Mouse (Mus musculus) lung, embryonic 15.5 days (tissue): ENCODE data around the gene Map9. TPM values are rescaled to one million over a fixed set of nuclear protein-coding genes. Genes with fewer than 3 reads are reported as not detected.
A peak's percentile ranks its signal among the peaks of the same experiment; 100 is the strongest.

ENCODE experiments used
- ATAC-seq: fragments of 200-750 bp; cut with Nextera tagmentation; 2 replicates; pipeline ENCODE4 v1.8.0; 2017; ENCODE audit warnings: moderate number of reproducible peaks, borderline replicate concordance; ENCODE audit not compliant: low FRiP score, low TSS enrichment; ENCODE audit errors: extremely low read depth
- H3K27ac ChIP-seq: fragments of 300-500 bp; sonication (generic); 2 replicates; pipeline ENCODE4 v1.5.1; 2015; ENCODE audit warnings: moderate library complexity, mild to moderate bottlenecking, inconsistent platforms
- H3K27me3 ChIP-seq: fragments of 300-500 bp; sonication (generic); 2 replicates; pipeline ENCODE4 v1.6.1; 2015; ENCODE audit warnings: inconsistent platforms
- H3K36me3 ChIP-seq: fragments of 300-500 bp; sonication (generic); 2 replicates; pipeline ENCODE4 v1.6.1; 2015; ENCODE audit warnings: inconsistent platforms
- H3K4me1 ChIP-seq: fragments of 300-500 bp; sonication (generic); 2 replicates; pipeline ENCODE4 v1.6.1; 2015; ENCODE audit warnings: inconsistent platforms
- H3K4me2 ChIP-seq: fragments of 300-500 bp; sonication (generic); 2 replicates; pipeline ENCODE4 v1.6.1; 2015; ENCODE audit warnings: inconsistent platforms, mild to moderate bottlenecking, moderate library complexity
- H3K4me3 ChIP-seq: fragments of 300-500 bp; sonication (generic); 2 replicates; pipeline ENCODE4 v1.5.1; 2015; ENCODE audit warnings: mild to moderate bottlenecking, inconsistent platforms
- H3K9ac ChIP-seq: fragments of 300-500 bp; sonication (generic); 2 replicates; pipeline ENCODE4 v1.6.1; 2015; ENCODE audit warnings: inconsistent platforms
- H3K9me3 ChIP-seq: fragments of 300-500 bp; sonication (generic); 2 replicates; pipeline ENCODE4 v1.6.1; 2016; ENCODE audit warnings: inconsistent platforms
- WGBS: fragments of 180-500 bp; shearing (Covaris S2); methylation state at CpG from one replicate; pipeline ENCODE4 v1.1.7; 2015; 5-methylcytosine and 5-hydroxymethylcytosine counted together
- polyA plus RNA-seq: library from polyadenylated mRNA; unstranded; fragments of >200 nt; fragmentation: Nextera tagmentation; extraction: Ambion mirVana; gene quantifications from 2 replicates; pipeline ENCODE4 v1.2.1, GENCODE M21; 2015

Map9 gene
- polyA plus RNA-seq, 1 experiment from 2014 or later = 8.4 TPM

DNA sequence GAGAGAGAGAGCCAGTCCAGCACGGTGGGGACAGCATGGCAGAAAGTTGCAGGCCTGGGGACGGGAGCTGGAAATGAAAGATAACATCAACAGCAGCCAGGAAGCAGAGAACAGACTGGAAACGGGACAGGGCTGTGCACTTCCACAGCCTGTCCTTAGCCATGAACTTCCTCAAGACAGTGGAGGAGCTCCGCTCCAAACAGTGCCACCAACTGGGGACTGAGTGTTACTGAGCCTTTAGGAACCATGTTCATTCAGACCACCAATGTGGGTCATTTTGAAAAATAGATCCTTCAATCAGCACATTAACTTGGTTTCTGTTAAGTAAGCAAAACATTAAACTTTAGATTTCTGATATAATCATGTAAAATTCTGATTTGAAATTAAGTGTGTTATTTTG, 4.6 kb downstream of the Map9 start:
- Histone ChIP-seq H3K36me3 (no peaks in the 10 kb centered on the region), H3K27ac (no peak overlapping the region), H3K27me3 (no peaks in the 10 kb centered on the region), H3K9me3 (no peaks in the 10 kb centered on the region), H3K4me2 (no peak overlapping the region), H3K4me3 (no peak overlapping the region), H3K4me1 (peaks cover 4% of the 10 kb centered on the region; the same call in 1 of the 2 replicates), H3K9ac (no peak overlapping the region)
- 23% methylated on average over 4 of the region's 4 CpGs for WGBS
- ATAC-seq = no peak

DNA sequence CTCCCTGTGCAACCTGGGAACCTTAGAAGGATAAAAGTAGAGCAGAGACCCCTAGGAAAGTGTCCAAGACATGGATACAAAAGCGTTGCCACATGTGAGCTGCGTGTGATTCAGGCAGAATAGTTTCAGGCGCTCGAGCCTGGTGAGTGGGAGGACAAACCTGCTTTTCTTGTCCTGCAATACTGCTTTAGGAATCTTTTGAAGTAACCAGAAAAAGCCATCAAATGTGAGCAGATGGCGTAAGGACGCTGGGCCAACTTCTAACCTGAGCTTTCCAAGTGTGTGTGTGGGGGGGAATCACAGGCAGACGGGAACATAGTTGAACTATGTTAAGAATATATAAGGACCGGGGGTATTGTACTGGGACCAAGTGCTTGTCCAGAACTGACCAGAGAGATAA, 6.7 kb downstream of the Map9 start:
- ATAC-seq = peak; percentile 23; the same call in 1 of the 2 replicates
- Histone ChIP-seq H3K27ac (peak overlapping the region; percentile 77), H3K9me3 (no peaks in the 10 kb centered on the region), H3K9ac (no peak overlapping the region), H3K4me3 (no peak overlapping the region), H3K4me2 (no peak overlapping the region), H3K36me3 (no peaks in the 10 kb centered on the region), H3K4me1 (peaks cover 7% of the 10 kb centered on the region), H3K27me3 (no peaks in the 10 kb centered on the region)
- 58% methylated on average over 8 of the region's 8 CpGs for WGBS

DNA sequence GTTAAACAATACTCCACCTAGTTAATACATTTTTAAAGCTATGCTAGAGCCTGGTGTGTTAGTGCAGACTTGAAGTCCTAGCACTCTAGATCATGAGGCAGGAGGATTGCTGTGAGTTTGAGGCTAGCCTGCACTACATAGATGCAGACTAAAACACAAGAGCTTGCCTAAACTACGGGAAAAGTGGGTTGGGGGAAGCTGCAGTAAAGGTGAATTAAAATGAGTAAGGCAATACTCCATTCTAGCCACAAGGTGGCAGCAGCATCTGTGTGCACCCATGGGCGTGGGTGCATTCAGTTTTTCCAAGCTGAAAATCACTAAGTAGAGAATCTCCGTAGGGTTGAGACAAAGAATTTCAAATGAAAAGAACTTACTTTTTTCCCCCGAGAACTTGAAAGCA, 7.1 kb downstream of the Map9 start:
- no peaks in the 10 kb centered on the region for H3K27me3 ChIP-seq
- no peak overlapping the region for H3K4me3 ChIP-seq
- H3K4me2 ChIP-seq = no peak overlapping the region
- WGBS = 25% methylated on average over 4 of the region's 4 CpGs
- no peak overlapping the region for H3K9ac ChIP-seq
- H3K27ac ChIP-seq = peak overlapping the region; percentile 77
- peaks cover 11% of the 10 kb centered on the region for H3K4me1 ChIP-seq
- H3K9me3 ChIP-seq = no peaks in the 10 kb centered on the region
- no peak for ATAC-seq
- no peaks in the 10 kb centered on the region for H3K36me3 ChIP-seq

DNA sequence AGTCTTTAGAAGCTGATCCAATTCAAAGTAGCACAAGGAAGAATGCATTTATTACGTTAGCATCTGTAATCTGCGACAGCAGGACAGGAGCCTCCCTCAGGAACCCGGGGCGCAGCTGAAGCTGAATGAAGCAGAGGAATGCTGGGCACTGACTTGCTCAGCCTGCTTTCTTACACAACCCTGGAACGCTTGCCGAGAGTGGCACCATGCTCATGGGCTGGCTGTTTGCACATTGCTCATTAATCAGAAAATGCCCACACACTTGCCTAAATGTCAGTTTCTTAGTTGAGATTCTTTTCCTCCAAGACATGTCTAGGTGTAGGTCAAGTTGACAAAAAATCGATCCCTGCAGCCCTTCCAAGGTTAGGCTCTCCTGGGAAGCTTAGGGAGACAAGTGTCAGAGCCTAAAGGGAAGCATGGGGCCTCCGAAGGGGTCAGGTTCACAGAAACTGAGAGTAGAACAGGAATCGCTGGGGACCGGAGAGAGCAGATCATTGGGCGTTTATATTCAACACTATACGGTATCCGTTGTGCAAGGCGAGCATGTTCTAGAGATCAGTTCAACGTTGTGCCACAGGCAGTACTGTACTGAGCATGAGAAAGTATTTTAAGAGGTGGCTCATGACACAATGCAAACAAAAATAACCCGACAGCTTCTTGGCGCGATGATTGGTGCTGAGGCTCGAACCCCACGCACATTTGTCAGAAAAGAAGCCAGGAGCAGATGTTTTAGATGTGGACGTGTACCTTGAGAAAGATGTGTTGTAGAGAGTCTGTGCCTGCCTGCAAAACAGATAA, 11.4 kb downstream of the Map9 start:
- H3K36me3 ChIP-seq = no peaks in the 10 kb centered on the region
- ATAC-seq = peak; percentile 88
- peak overlapping the region; percentile 36 for H3K4me2 ChIP-seq
- no peak overlapping the region; the same call in 1 of the 2 replicates for H3K4me3 ChIP-seq
- no peaks in the 10 kb centered on the region for H3K27me3 ChIP-seq
- H3K4me1 ChIP-seq = peaks cover 15% of the 10 kb centered on the region
- peak overlapping the region; percentile 74 for H3K27ac ChIP-seq
- WGBS = 54% methylated on average over 21 of the region's 21 CpGs
- H3K9me3 ChIP-seq = no peaks in the 10 kb centered on the region
- H3K9ac ChIP-seq = no peak overlapping the region

DNA sequence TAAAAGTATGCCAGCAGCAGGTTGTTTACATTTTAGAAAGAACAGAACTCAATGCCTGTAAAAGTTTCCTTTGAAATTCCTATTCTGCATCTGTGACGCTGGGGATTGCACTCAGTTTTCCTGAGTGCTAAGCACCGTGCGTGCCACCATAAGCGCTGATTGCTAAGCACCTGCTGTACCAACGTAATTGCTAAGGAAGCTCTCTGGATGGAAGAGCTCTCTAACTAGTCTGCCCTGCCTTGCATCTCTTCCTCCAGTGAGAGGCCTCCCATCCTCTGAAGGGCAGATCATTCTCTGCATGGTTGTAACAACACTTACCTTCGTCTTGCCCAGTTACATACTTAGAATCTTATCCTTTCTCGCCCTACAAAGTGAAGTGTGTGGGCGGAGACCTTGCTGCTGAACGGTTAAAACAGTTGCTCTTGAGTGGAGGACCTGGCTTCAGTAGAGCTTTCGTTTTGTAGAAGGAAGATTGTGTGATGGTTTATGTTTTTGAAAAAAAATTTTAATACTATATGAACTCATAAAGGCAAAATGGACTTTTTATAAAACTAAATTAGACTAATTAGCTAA, 12.7 kb downstream of the Map9 start:
- Histone ChIP-seq H3K36me3 (0 out of 2 replicates have a peak, but pooled peaks cover 4% of the 10 kb centered on the region), H3K27ac (peak overlapping the region; percentile 74), H3K9me3 (no peaks in the 10 kb centered on the region), H3K4me1 (peaks cover 15% of the 10 kb centered on the region), H3K9ac (no peak overlapping the region), H3K27me3 (no peaks in the 10 kb centered on the region), H3K4me2 (peak overlapping the region; percentile 36), H3K4me3 (no peak overlapping the region)
- peak; percentile 33; the same call in 1 of the 2 replicates for ATAC-seq
- WGBS = 59% methylated on average over 10 of the region's 10 CpGs

DNA sequence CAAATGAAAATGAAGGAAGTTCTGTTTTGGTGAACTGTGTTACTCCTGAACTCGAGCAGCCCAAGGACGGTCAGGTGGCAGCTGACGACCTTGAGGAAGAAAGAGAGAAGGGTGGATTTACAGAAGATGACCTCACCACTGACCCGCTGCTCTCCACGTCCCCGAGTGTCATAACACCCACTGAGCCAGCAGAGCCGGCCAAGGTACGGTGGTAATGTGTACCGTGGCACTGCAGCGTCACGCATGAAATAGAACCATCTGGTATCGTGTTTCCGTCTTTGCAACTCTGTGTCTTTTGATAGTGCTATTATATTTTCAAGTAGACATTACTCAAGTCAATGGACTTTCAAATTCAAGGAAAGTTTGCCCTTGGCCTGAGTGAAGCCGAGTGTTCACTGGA, 19.1 kb downstream of the Map9 start:
- H3K4me3 ChIP-seq = no peak overlapping the region
- H3K36me3 ChIP-seq = peaks cover 19% of the 10 kb centered on the region
- WGBS = 84% methylated on average over 14 of the region's 14 CpGs
- no peak for ATAC-seq
- H3K27me3 ChIP-seq = no peaks in the 10 kb centered on the region
- no peak overlapping the region for H3K4me2 ChIP-seq
- H3K9ac ChIP-seq = no peak overlapping the region
- H3K27ac ChIP-seq = no peak overlapping the region
- H3K4me1 ChIP-seq = no peaks in the 10 kb centered on the region
- no peaks in the 10 kb centered on the region for H3K9me3 ChIP-seq

DNA sequence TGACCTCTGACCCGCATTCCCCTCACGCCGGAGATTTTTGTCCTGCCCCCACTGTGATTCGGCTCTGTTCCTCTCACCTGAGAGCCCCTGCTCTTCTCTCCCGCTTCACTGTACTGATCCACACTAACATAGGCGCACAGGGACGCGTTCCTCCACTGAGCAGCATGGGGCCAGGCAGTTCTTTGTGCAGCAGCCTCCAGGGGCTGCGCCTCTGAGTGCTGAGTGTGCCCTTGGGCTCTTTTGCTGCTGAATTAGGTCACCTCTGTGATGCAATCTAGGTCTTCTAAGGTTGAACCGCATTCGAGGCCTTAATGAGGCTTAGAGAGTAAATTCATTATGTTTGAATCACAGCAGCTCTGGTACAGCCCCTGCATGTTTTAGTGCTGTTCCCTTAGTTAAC, 24.5 kb downstream of the Map9 start:
- ATAC-seq = no peak
- H3K4me2 ChIP-seq = no peak overlapping the region
- peaks cover 22% of the 10 kb centered on the region for H3K36me3 ChIP-seq
- no peak overlapping the region for H3K27ac ChIP-seq
- H3K27me3 ChIP-seq = no peaks in the 10 kb centered on the region
- H3K9me3 ChIP-seq = no peaks in the 10 kb centered on the region
- H3K9ac ChIP-seq = no peak overlapping the region
- 83% methylated on average over 11 of the region's 11 CpGs for WGBS
- H3K4me3 ChIP-seq = no peak overlapping the region
- H3K4me1 ChIP-seq = no peaks in the 10 kb centered on the region

DNA sequence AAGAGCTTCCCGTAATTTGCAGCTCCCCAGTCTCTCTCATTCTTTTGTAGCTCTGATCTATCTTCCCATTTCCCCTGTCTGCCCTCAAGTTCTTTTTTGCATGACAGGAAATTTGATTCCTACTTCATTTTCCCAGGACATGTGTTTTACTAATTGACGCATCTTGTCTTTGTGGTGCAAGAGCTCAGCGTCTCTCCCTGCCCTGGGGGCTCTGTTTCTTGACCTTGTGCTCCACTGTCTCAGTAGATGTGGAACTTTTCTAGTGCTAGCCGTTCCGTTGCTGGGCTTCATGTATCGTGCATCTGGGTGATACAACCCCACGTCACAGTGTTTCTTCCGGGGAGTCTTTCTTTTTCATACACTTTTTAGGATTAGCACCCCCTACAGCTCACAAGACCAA, 27.2 kb downstream of the Map9 start:
- Histone ChIP-seq H3K9me3 (no peaks in the 10 kb centered on the region), H3K4me3 (no peak overlapping the region), H3K9ac (no peak overlapping the region), H3K36me3 (peaks cover 11% of the 10 kb centered on the region), H3K4me2 (no peak overlapping the region), H3K27ac (no peak overlapping the region), H3K4me1 (no peaks in the 10 kb centered on the region), H3K27me3 (no peaks in the 10 kb centered on the region)
- ATAC-seq = no peak
- WGBS = 85% methylated on average over 8 of the region's 8 CpGs

DNA sequence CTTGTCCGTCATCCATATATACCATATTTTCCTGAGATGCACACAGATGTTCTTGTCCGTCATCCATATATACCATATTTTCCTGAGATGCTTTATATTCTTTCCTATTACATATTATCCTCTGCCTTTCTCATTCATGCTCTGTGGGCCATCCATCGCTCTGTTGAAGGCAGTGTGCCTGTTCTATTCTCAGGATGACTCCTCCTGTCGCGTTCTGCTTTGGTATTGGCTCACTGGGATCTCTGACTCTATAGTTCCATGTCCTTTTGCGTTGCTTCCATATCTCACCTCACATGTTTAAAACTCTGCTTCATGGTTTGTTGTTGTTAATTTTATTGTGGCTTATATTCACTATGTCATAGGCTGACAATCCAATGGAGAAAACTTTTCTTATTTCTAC, 48.0 kb downstream of the Map9 start:
- H3K4me3 ChIP-seq = no peak overlapping the region
- no peak overlapping the region for H3K4me2 ChIP-seq
- no peak overlapping the region for H3K9ac ChIP-seq
- H3K27me3 ChIP-seq = no peaks in the 10 kb centered on the region
- H3K36me3 ChIP-seq = no peaks in the 10 kb centered on the region
- ATAC-seq = no peak
- no peaks in the 10 kb centered on the region for H3K9me3 ChIP-seq
- no peak overlapping the region for H3K27ac ChIP-seq
- H3K4me1 ChIP-seq = no peaks in the 10 kb centered on the region
- 85% methylated on average over 6 of the region's 6 CpGs for whole genome bisulfite sequencing

DNA sequence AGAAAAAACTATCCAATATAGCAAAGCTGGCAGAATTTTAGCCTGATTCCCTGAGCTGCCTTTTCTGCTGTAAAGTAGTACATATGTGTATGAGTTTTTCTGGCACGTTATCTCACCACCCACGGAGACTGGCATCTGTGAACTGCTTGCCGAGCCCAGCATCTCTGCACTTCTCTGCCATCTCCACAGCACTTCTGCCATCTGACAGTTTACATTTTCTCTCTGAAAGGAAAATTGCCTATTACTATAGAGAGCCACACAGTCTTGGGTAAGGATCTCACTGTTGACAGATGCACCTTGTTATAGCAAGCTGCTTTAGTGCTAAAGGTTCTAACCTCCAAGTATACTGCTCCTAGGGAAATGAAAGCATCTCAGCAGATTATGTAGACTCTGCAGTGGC, 48.5 kb downstream of the Map9 start:
- H3K36me3 ChIP-seq = no peaks in the 10 kb centered on the region
- 61% methylated on average over 3 of the region's 3 CpGs for WGBS
- H3K27me3 ChIP-seq = no peaks in the 10 kb centered on the region
- H3K9ac ChIP-seq = no peak overlapping the region
- ATAC-seq = no peak
- no peaks in the 10 kb centered on the region for H3K4me1 ChIP-seq
- no peak overlapping the region for H3K27ac ChIP-seq
- H3K4me3 ChIP-seq = no peak overlapping the region
- H3K9me3 ChIP-seq = no peaks in the 10 kb centered on the region
- H3K4me2 ChIP-seq = no peak overlapping the region

DNA sequence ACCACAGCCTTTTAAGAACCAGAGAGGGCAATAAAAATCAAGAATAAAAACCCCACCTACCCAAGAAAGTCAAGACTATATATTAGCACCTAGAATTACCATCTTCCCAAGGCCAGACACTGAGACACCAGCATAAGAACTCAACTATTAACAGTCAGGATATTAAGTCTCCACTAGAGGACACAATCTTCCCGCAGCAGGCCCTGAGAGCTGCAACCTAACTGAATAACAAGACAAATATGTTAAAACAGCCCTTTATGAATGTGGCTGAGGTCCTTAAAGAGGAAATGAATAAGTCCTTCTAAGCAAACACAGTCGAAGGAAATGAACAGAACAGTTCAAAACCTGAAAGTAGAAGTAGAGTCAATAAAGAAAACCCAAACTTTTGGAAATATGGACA, 49.6 kb downstream of the Map9 start:
- Histone ChIP-seq H3K36me3 (no peaks in the 10 kb centered on the region), H3K4me3 (no peak overlapping the region), H3K4me1 (no peaks in the 10 kb centered on the region), H3K27me3 (no peaks in the 10 kb centered on the region), H3K4me2 (no peak overlapping the region), H3K9ac (no peak overlapping the region), H3K9me3 (no peaks in the 10 kb centered on the region), H3K27ac (no peak overlapping the region)
- 41% methylated on average over 2 of the region's 2 CpGs for WGBS
- no peak for ATAC-seq

DNA sequence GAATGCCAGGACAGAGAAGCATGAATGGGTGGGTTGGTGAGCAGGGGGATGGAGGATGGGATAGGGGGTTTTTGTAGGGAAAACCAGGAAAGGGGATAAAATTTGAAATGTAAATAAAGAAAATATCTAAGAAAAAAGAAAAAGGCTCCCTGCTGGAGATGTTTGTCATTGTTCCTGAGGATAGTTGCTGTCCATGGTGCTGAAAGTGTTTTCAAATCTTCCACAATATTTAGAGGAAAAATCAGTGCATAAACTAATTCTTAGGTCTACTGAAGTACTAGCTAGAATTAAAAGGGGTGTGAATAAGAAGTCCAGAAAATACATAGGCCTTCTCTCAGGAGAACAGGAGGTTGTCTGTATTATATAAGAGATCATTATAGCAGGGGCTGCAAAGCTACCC, 54.6 kb downstream of the Map9 start:
- Histone ChIP-seq H3K27me3 (no peaks in the 10 kb centered on the region), H3K9ac (no peak overlapping the region), H3K4me3 (no peak overlapping the region), H3K9me3 (no peaks in the 10 kb centered on the region), H3K4me2 (no peak overlapping the region), H3K36me3 (no peaks in the 10 kb centered on the region), H3K4me1 (no peaks in the 10 kb centered on the region), H3K27ac (no peak overlapping the region)
- no peak for ATAC-seq
